Mouse (Mus musculus): Measurements from ENCODE around the gene Vmn1r124. TPM values are rescaled to one million over a fixed set of nuclear protein-coding genes. Genes with fewer than 3 reads are reported as not detected.
"Not testable (repeated sequence)": the region's sequence is repeated elsewhere in the genome, so short reads cannot be mapped to it uniquely, and the experiment has no call there.

Gene Vmn1r124
- not detected for total RNA-seq (2021)
- long read RNA-seq, experiment 1 = 0 reads
- long read RNA-seq, experiment 2 = 0 reads

DNA sequence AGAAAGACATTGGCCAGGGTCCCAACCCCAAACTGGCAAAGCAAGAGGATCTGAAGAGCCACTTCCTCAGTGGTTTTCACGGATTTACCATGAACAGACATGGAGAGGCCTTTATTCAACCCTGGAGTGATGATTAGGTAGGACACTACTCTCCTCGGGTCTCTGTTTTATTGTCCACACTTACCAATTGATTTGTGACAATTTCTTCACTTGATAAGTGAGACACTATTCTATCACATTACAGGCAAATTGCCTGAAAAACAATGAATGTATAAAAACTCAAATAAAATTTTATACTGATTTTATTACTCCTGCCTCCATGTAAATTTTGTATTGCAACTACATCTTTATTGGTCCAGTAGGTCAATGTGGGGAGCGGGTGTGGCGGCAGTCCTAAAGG lies at the start of gene Vmn1r124:
Gene Vmn1r124 (minus strand): TSS at position 101 of the 400 bp plus-strand sequence.
- H3K27ac ChIP-seq; DNase-seq (ENCODE audit: extremely low spot score in 1 of 2, low spot score in 2 of 2); intact Hi-C loops (cut with DNase I); H3K4me3 ChIP-seq: not testable (repeated sequence)

DNA sequence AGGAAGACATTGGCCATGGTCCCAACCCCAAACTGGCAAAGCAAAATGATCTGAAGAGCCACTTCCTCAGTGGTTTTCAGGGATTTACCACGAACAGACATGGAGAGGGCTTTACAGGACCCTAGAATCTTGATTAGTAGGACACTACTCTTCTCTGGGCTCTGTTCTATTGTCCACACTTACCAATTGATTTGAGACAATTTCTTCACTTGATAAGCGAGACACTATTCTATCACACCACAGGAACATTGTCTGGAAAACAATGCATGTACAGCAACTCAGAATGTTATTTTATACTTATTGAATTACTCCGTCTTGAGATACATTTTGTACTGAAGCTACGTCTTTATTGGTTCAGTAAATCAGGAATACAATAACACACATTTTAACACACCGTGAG lies 41.0 kb upstream of the Vmn1r124 start, which contains the start of gene Vmn1r126:
Gene Vmn1r126 (minus strand): TSS at position 101 of the 400 bp plus-strand sequence.
- intact Hi-C loops (cut with DNase I); H3K27ac ChIP-seq; H3K4me3 ChIP-seq; DNase-seq (ENCODE audit: extremely low spot score in 1 of 2, low spot score in 2 of 2): not testable (repeated sequence)

DNA sequence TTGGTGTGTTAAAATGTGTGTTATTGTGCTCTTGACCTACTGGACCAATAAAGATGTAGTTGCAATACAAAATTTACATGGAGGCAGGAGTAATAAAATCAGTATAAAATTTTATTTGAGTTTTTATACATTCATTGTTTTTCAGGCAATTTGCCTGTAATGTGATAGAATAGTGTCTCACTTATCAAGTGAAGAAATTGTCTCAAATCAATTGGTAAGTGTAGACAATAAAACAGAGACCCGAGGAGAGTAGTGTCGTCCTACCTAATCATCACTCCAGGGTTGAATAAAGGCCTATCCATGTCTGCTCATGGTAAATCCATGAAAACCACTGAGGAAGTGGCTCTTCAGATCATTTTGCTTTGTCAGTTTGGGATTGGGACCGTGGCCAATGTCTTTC lies 11.5 kb upstream of the Vmn1r124 start, which contains the start of gene Vmn1r125:
Gene Vmn1r125 (plus strand): TSS at position 301 of the 400 bp plus-strand sequence.
- H3K4me3 ChIP-seq; DNase-seq (ENCODE audit: extremely low spot score in 1 of 2, low spot score in 2 of 2); H3K27ac ChIP-seq; intact Hi-C loops (cut with DNase I): not testable (repeated sequence)

Other genes starting within 250 kb of the Vmn1r124 start
- not detected for gene Vmn1r119, start 248.2 kb downstream of the Vmn1r124 start, total RNA-seq (2021)
- not detected for gene Vmn1r120, start 206.8 kb downstream of the Vmn1r124 start, total RNA-seq (2021)
- not detected for gene Vmn1r121, start 162.1 kb downstream of the Vmn1r124 start, total RNA-seq (2021)
- not detected for gene Vmn1r122, start 126.5 kb downstream of the Vmn1r124 start, total RNA-seq (2021)
- gene Vmn1r123, start 98.4 kb downstream of the Vmn1r124 start, total RNA-seq (2021) = not detected
- gene Gm5157, start 70.2 kb downstream of the Vmn1r124 start, total RNA-seq (2021) = not detected
- not detected for gene Vmn1r125, start 11.6 kb upstream of the Vmn1r124 start, total RNA-seq (2021)
- not detected for gene Vmn1r126, start 40.9 kb upstream of the Vmn1r124 start, total RNA-seq (2021)
- gene Vmn1r127, start 59.2 kb upstream of the Vmn1r124 start, total RNA-seq (2021) = not detected
- not detected for gene Vmn1r128, start 88.8 kb upstream of the Vmn1r124 start, total RNA-seq (2021)
- gene Vmn1r129, start 100.7 kb upstream of the Vmn1r124 start, total RNA-seq (2021) = not detected
- gene Gm6882, start 172.1 kb upstream of the Vmn1r124 start, total RNA-seq (2021) = not detected